Mouse (Mus musculus) stomach, embryonic 15.5 days (tissue): ENCODE data around the gene Atg7. TPM values are rescaled to one million over a fixed set of nuclear protein-coding genes. Genes with fewer than 3 reads are reported as not detected.
A peak's percentile ranks its signal among the peaks of the same experiment; 100 is the strongest.

Source experiments
- ATAC-seq: fragments of 200-750 bp; cut with Nextera tagmentation; 2 replicates; pipeline ENCODE4 v1.8.0; 2017; ENCODE audit warnings: low read depth, moderate number of reproducible peaks, moderate TSS enrichment; ENCODE audit not compliant: insufficient read depth, low FRiP score
- H3K27ac ChIP-seq: fragments of 300-500 bp; sonication (generic); 2 replicates; pipeline ENCODE4 v1.5.1; 2015; ENCODE audit warnings: mild to moderate bottlenecking, inconsistent platforms
- H3K27me3 ChIP-seq: fragments of 300-500 bp; sonication (generic); replicated peaks from 2 replicates; pipeline ENCODE4 v1.6.1; 2015; ENCODE audit warnings: inconsistent platforms
- H3K36me3 ChIP-seq: fragments of 300-500 bp; sonication (generic); 2 replicates; pipeline ENCODE4 v1.6.1; 2015; ENCODE audit warnings: inconsistent platforms
- H3K4me1 ChIP-seq: fragments of 300-500 bp; sonication (generic); 2 replicates; pipeline ENCODE4 v1.6.1; 2015; ENCODE audit warnings: inconsistent platforms
- H3K4me2 ChIP-seq: fragments of 300-500 bp; sonication (generic); 2 replicates; pipeline ENCODE4 v1.6.1; 2015; ENCODE audit warnings: mild to moderate bottlenecking, inconsistent platforms
- H3K4me3 ChIP-seq: fragments of 300-500 bp; sonication (generic); replicated peaks from 2 replicates; pipeline ENCODE4 v1.5.1; 2015; ENCODE audit warnings: inconsistent platforms
- H3K9ac ChIP-seq: fragments of 300-500 bp; sonication (generic); 2 replicates; pipeline ENCODE4 v1.6.1; 2015; ENCODE audit warnings: inconsistent platforms
- H3K9me3 ChIP-seq: fragments of 300-500 bp; sonication (generic); 2 replicates; pipeline ENCODE4 v1.6.1; 2016; ENCODE audit warnings: inconsistent platforms
- WGBS: fragments of 180-500 bp; shearing (Covaris S2); methylation state at CpG from one replicate; pipeline ENCODE4 v1.1.7; 2015; 5-methylcytosine and 5-hydroxymethylcytosine counted together
- polyA plus RNA-seq: library from polyadenylated mRNA; unstranded; fragments of >200 nt; fragmentation: Nextera tagmentation; extraction: Ambion mirVana; gene quantifications from 2 replicates; pipeline ENCODE4 v1.2.1, GENCODE M21; 2015

Atg7 gene
- polyA plus RNA-seq, 1 experiment from 2014 or later = 18.4 TPM

GRCm38 (mm10) chr6:114737181-114737580, 94.3 kb downstream of the Atg7 start:
- Histone ChIP-seq H3K9ac (no peak overlapping the region), H3K9me3 (no peaks in the 10 kb centered on the region), H3K4me1 (peaks cover 4% of the 10 kb centered on the region; the same call in 1 of the 2 replicates), H3K4me3 (no peak overlapping the region), H3K4me2 (no peak overlapping the region), H3K27ac (no peak overlapping the region), H3K36me3 (no peaks in the 10 kb centered on the region), H3K27me3 (no peaks in the 10 kb centered on the region)
- no peak for ATAC-seq
- WGBS = 84% methylated on average over 11 of the region's 11 CpGs

- Histone ChIP-seq H3K9me3 (no peaks in the 10 kb centered on the region), H3K9ac (no peak overlapping the region), H3K27me3 (no peaks in the 10 kb centered on the region), H3K27ac (no peak overlapping the region), H3K36me3 (no peaks in the 10 kb centered on the region), H3K4me1 (peaks cover 4% of the 10 kb centered on the region; the same call in 1 of the 2 replicates), H3K4me2 (peak overlapping the region; percentile 64), H3K4me3 (peak overlapping the region; percentile 27)
- 17% methylated on average over 46 of the region's 46 CpGs for WGBS
- no peak for ATAC-seq
Observed at GRCm38 (mm10) chr6:114737931-114738759, 95.2 kb downstream of the Atg7 start.

- peak overlapping the region; percentile 64 for H3K4me2 ChIP-seq
- peak overlapping the region; percentile 27 for H3K4me3 ChIP-seq
- H3K4me1 ChIP-seq = peaks cover 4% of the 10 kb centered on the region; the same call in 1 of the 2 replicates
- H3K9me3 ChIP-seq = no peaks in the 10 kb centered on the region
- H3K27me3 ChIP-seq = no peaks in the 10 kb centered on the region
- ATAC-seq = no peak
- H3K36me3 ChIP-seq = no peaks in the 10 kb centered on the region
- WGBS = 83% methylated on average over 4 of the region's 4 CpGs
- no peak overlapping the region for H3K27ac ChIP-seq
- no peak overlapping the region for H3K9ac ChIP-seq
Observed at GRCm38 (mm10) chr6:114738760-114739112, 95.8 kb downstream of the Atg7 start.

- WGBS = 89% methylated on average over 12 of the region's 12 CpGs
- Histone ChIP-seq H3K4me2 (no peak overlapping the region), H3K4me1 (peaks cover 4% of the 10 kb centered on the region; the same call in 1 of the 2 replicates), H3K4me3 (no peak overlapping the region), H3K9ac (no peak overlapping the region), H3K27me3 (no peaks in the 10 kb centered on the region), H3K36me3 (no peaks in the 10 kb centered on the region), H3K9me3 (no peaks in the 10 kb centered on the region), H3K27ac (no peak overlapping the region)
- no peak for ATAC-seq
Observed at GRCm38 (mm10) chr6:114742209-114743003, 99.5 kb downstream of the Atg7 start.

- 88% methylated on average over 8 of the region's 8 CpGs for WGBS
- H3K36me3 ChIP-seq = no peaks in the 10 kb centered on the region
- no peak overlapping the region for H3K4me2 ChIP-seq
- H3K9me3 ChIP-seq = no peaks in the 10 kb centered on the region
- H3K9ac ChIP-seq = no peak overlapping the region
- no peak overlapping the region for H3K4me3 ChIP-seq
- no peak overlapping the region for H3K27ac ChIP-seq
- no peaks in the 10 kb centered on the region for H3K27me3 ChIP-seq
- ATAC-seq = no peak
- peaks cover 4% of the 10 kb centered on the region; the same call in 1 of the 2 replicates for H3K4me1 ChIP-seq
Observed at GRCm38 (mm10) chr6:114743126-114743525, 100.2 kb downstream of the Atg7 start.

GRCm38 (mm10) chr6:114743845-114744244, 100.9 kb downstream of the Atg7 start:
- Histone ChIP-seq H3K9ac (no peak overlapping the region), H3K4me1 (no peaks in the 10 kb centered on the region), H3K27ac (no peak overlapping the region), H3K4me2 (no peak overlapping the region), H3K9me3 (no peaks in the 10 kb centered on the region), H3K36me3 (no peaks in the 10 kb centered on the region), H3K4me3 (no peak overlapping the region), H3K27me3 (no peaks in the 10 kb centered on the region)
- WGBS = 85% methylated on average over 2 of the region's 2 CpGs
- ATAC-seq = no peak

GRCm38 (mm10) chr6:114746439-114746974, 103.6 kb downstream of the Atg7 start:
- Histone ChIP-seq H3K4me1 (no peaks in the 10 kb centered on the region), H3K4me2 (no peak overlapping the region), H3K27ac (no peak overlapping the region), H3K9me3 (no peaks in the 10 kb centered on the region), H3K4me3 (no peak overlapping the region), H3K36me3 (no peaks in the 10 kb centered on the region), H3K9ac (no peak overlapping the region), H3K27me3 (no peaks in the 10 kb centered on the region)
- 78% methylated on average over 7 of the region's 7 CpGs for WGBS
- no peak for ATAC-seq

- no peak overlapping the region for H3K9ac ChIP-seq
- WGBS = 85% methylated on average over 3 of the region's 3 CpGs
- H3K36me3 ChIP-seq = no peaks in the 10 kb centered on the region
- no peaks in the 10 kb centered on the region for H3K4me1 ChIP-seq
- no peaks in the 10 kb centered on the region for H3K9me3 ChIP-seq
- H3K4me2 ChIP-seq = no peak overlapping the region
- no peaks in the 10 kb centered on the region for H3K27me3 ChIP-seq
- no peak for ATAC-seq
- H3K27ac ChIP-seq = no peak overlapping the region
- H3K4me3 ChIP-seq = no peak overlapping the region
Observed at GRCm38 (mm10) chr6:114748419-114748818, 105.5 kb downstream of the Atg7 start.

- Histone ChIP-seq H3K4me3 (no peak overlapping the region), H3K9me3 (no peaks in the 10 kb centered on the region), H3K27me3 (no peaks in the 10 kb centered on the region), H3K36me3 (no peaks in the 10 kb centered on the region), H3K9ac (no peak overlapping the region), H3K4me1 (no peaks in the 10 kb centered on the region), H3K4me2 (no peak overlapping the region), H3K27ac (no peak overlapping the region)
- ATAC-seq = no peak
- 92% methylated on average over 3 of the region's 3 CpGs for WGBS
Observed at GRCm38 (mm10) chr6:114748882-114749281, 106.0 kb downstream of the Atg7 start.

GRCm38 (mm10) chr6:114758795-114759194, 115.9 kb downstream of the Atg7 start:
- no peaks in the 10 kb centered on the region for H3K36me3 ChIP-seq
- H3K4me3 ChIP-seq = no peak overlapping the region
- no peaks in the 10 kb centered on the region for H3K9me3 ChIP-seq
- whole genome bisulfite sequencing = 74% methylated on average over 7 of the region's 7 CpGs
- H3K4me1 ChIP-seq = no peaks in the 10 kb centered on the region
- ATAC-seq = no peak
- H3K27me3 ChIP-seq = no peaks in the 10 kb centered on the region
- no peak overlapping the region for H3K27ac ChIP-seq
- no peak overlapping the region for H3K4me2 ChIP-seq
- no peak overlapping the region for H3K9ac ChIP-seq

GRCm38 (mm10) chr6:114766314-114766713, 123.4 kb downstream of the Atg7 start:
- H3K4me1 ChIP-seq = no peaks in the 10 kb centered on the region
- no peak overlapping the region for H3K4me3 ChIP-seq
- no peaks in the 10 kb centered on the region for H3K9me3 ChIP-seq
- no peaks in the 10 kb centered on the region for H3K27me3 ChIP-seq
- WGBS = 88% methylated on average over 6 of the region's 6 CpGs
- no peak for ATAC-seq
- no peaks in the 10 kb centered on the region for H3K36me3 ChIP-seq
- no peak overlapping the region for H3K9ac ChIP-seq
- H3K27ac ChIP-seq = no peak overlapping the region
- no peak overlapping the region for H3K4me2 ChIP-seq

GRCm38 (mm10) chr6:114767710-114768109, 124.8 kb downstream of the Atg7 start:
- WGBS = 31% methylated on average over 2 of the region's 2 CpGs
- Histone ChIP-seq H3K27me3 (no peaks in the 10 kb centered on the region), H3K9me3 (no peaks in the 10 kb centered on the region), H3K9ac (no peak overlapping the region), H3K4me3 (no peak overlapping the region), H3K36me3 (no peaks in the 10 kb centered on the region), H3K4me2 (no peak overlapping the region), H3K4me1 (no peaks in the 10 kb centered on the region), H3K27ac (no peak overlapping the region)
- no peak for ATAC-seq
